Mouse (Mus musculus) megakaryocyte progenitor cell, adult 5-6 weeks (primary cell): ENCODE measurements at regions not wholly inside any gene's neighbourhood (a gene's known extent, or its start where the extent isn't known, plus 50 kb on each side); places are given as distances from the start of the nearest gene placed in this dataset.

Source experiments
- ATAC-seq: replicated peaks from 2 replicates; pipeline ENCODE4 v1.8.0; 2016; ENCODE audit warnings: mild to moderate bottlenecking, moderate TSS enrichment, inconsistent platforms; ENCODE audit not compliant: poor library complexity

GRCm38 (mm10) chr10:44747419-44747818 is 219.1 kb upstream of the Prdm1 start:
- ATAC-seq: no peak

- no peak for ATAC-seq
Measured at GRCm38 (mm10) chr10:44744221-44744620, 215.9 kb upstream of the Prdm1 start.

DNA sequence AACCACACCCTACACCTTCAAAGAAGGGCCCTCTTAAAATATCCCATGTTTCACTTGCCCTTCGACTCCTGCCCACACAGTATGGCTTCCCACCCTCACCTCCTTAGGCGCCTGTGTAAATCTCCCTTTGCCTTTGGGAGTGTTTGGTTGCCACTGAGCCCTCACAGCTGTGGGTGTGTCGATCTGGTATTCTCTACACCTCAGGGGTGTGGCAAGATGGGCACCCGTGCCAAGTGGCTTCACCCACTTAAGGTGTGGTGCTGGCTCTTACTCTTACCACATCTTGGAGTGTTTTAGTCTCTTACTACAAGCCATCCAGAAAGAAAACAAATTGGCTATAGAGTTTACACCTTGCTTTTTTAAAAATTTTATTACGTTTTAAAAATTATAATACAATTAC is 205.3 kb upstream of the Prdm1 start:
- ATAC-seq: 0 out of 2 replicates have a peak, but pooled peaks have one; percentile 29

DNA sequence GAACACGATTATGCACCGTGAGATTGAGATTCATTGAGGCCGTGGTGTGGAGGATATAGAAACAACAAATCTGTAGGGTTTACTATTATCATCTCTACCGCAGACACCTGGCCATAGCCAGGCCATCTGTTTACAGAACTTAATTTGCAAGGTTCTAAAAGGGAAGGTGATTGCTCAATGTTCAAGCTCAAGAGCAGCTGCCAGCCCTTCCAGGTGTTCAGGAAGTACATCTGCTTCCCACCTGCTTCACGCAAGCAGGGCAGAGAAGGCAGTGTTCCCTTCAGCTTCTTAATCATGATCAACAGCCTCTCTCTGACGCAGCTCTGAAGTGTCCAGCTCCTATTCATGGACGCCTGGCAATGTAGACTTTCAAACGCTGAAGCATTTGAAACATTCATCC is 202.4 kb upstream of the Prdm1 start:
- ATAC-seq: 0 out of 2 replicates have a peak, but pooled peaks have one; percentile 29

- peak; percentile 60 for ATAC-seq
Measured at GRCm38 (mm10) chr10:44728963-44729362, 200.7 kb upstream of the Prdm1 start.

GRCm38 (mm10) chr10:44724575-44724974 is 196.3 kb upstream of the Prdm1 start:
- no peak for ATAC-seq

DNA sequence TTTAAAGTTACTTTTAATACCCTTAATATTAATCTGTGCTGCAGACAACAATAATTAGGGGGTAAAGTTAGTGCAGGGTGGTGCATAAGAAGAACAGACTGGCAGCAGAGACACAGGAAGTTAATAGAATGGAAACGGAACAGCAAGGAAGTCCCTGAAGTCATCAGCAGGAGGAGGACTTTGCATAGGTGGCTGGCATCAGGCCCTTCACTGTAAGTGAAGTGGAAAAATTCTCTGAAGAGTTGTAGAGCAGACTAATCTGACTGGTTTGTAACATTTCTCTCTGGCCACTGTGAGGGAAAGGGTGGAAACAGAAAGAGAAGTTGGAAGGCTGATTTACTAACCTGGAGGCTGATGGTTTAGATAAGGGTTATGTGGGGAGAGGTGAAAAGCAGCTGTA is 195.5 kb upstream of the Prdm1 start:
- ATAC-seq: 0 out of 2 replicates have a peak, but pooled peaks have one; percentile 20

- no peak for ATAC-seq
Measured at GRCm38 (mm10) chr10:44723321-44723720, 195.0 kb upstream of the Prdm1 start.

DNA sequence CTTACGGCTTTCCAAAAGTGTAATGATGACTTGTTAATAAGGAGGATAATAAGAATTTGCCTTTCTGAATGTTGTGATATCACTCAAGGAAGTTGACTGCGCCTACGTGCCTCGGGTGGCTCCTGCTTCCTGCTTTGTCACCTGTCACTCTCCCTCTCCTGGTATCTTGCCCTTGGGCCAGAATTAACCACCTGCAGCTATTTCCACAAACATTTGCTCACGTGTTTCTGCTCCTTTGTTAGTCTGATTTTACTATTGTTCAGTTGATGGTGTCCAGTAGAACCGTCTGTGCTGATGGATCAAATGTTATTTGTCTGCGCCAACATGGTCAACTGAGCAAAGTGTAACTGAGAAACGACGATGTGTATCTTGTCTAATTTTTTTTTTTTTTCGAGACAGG is 193.4 kb upstream of the Prdm1 start:
- ATAC-seq: no peak

DNA sequence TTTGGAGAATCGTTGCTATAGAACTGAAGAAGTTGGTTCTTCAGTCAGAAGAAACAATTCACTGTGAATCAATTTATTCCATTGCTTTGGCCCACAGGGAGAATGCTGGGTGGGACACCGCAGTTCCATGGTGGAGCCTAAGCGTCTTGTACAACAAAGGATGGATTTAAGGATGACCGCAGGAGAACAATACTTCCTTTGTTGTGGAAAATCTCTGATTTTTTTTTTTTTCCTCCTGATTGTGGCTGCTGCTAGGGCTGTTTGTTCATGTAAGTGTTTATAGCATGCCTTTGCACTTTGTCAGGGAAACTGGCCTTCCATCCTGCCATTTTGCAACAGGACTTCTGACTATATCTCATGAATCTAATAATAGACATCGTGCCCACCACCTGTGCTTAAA is 188.3 kb upstream of the Prdm1 start:
- ATAC-seq: no peak

GRCm38 (mm10) chr10:44715902-44716301 is 187.6 kb upstream of the Prdm1 start:
- ATAC-seq: no peak

- no peak for ATAC-seq
Measured at GRCm38 (mm10) chr10:44708830-44709229, 180.5 kb upstream of the Prdm1 start.

DNA sequence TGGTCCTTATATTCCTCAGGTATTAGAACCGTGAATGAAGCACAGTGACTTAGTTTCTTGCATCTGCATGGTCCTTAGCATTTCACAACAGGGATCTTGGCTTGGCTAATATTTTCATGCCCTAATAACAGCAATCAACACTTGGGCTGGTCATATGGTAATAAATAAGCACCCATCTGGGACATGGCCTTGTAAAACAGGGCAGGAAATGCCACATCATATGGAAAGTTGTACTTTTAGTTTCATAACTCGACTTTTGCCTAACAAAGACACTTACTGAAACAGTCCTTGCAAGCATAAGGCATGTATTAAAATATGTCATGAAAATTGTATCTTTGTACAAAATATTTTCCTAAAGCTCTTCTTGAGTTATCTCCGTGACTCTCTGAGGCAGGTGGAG is 175.8 kb upstream of the Prdm1 start:
- ATAC-seq: no peak

GRCm38 (mm10) chr10:44702108-44702507 is 173.8 kb upstream of the Prdm1 start:
- ATAC-seq: peak; percentile 96

DNA sequence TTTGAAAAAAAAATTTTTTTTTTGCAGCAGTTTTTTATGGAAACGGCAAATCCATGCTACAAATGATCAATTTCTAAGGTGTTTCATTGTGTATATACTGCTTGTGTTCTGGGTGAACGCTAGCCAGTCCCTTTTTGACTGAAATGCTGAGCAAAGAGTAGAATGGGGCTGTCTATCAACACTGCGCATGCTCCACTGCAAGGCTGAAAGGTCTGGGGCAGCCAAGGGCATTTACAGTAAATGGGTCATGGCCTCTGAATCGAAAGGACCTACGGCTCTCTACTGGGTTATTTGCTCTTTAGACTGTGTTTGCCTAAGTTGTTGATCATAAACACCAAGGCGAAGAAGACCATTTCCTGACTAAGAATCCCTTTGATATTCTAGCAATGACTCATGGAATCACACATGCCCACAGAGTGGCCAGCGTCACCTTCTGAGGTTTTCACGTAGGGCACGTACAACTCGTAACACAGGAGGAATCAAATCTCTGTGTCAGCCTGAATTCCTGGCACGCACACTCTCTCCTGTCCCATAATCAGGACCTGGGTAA is 171.8 kb upstream of the Prdm1 start:
- no peak for ATAC-seq

GRCm38 (mm10) chr10:44697966-44698365 is 169.7 kb upstream of the Prdm1 start:
- no peak for ATAC-seq

- ATAC-seq: no peak
Measured at GRCm38 (mm10) chr10:44696973-44697372, 168.7 kb upstream of the Prdm1 start.

GRCm38 (mm10) chr10:44691590-44692327 is 163.5 kb upstream of the Prdm1 start:
- peak; percentile 78 for ATAC-seq

DNA sequence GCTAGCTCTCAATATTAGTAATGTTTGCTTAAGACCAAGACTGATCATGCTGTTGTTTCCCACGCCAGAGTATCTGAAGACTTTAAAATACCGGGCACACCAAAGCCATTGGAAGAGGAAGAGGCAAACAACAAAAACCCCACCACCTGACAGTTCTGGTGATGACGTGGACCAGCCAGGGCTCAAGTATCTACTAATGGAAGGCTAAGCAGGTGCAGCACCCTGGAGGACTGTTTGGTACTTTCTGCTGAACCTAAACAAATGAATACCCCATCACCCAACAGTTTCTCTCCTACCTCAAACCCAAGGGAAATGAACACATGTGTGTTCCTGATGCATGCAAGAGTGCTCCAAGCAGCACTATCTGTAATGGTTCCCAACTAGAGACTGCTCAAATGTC is 160.3 kb upstream of the Prdm1 start:
- no peak for ATAC-seq

- peak; percentile 97 for ATAC-seq
Measured at GRCm38 (mm10) chr10:44686055-44686454, 157.8 kb upstream of the Prdm1 start.

GRCm38 (mm10) chr10:44685215-44685614 is 156.9 kb upstream of the Prdm1 start:
- ATAC-seq: no peak

- peak; percentile 86 for ATAC-seq
Measured at GRCm38 (mm10) chr10:44676506-44676905, 148.2 kb upstream of the Prdm1 start.
